Mouse (Mus musculus): ENCODE measurements around the gene Tmed2.
"Not testable (repeated sequence)": the region's sequence is repeated elsewhere in the genome, so short reads cannot be mapped to it uniquely, and the experiment has no call there.

The Tmed2 gene

GRCm38 (mm10) chr5:124529191-124529651 is 11.3 kb upstream of the Tmed2 start:
- DNase-seq = no peak

- DNase-seq = no peak
Measured at GRCm38 (mm10) chr5:124529697-124530096, 10.8 kb upstream of the Tmed2 start.

- peak; percentile 67 for DNase-seq
Measured at GRCm38 (mm10) chr5:124530655-124531582, 9.6 kb upstream of the Tmed2 start, which contains the start of gene Rilpl1. Gene Rilpl1 (minus strand): TSS chr5:124531391.

- no peak for DNase-seq
Measured at GRCm38 (mm10) chr5:124531583-124531930, 8.9 kb upstream of the Tmed2 start.

- DNase-seq = no peak
Measured at GRCm38 (mm10) chr5:124532451-124532850, 8.0 kb upstream of the Tmed2 start.

GRCm38 (mm10) chr5:124535016-124535415 is 5.5 kb upstream of the Tmed2 start:
- no peak for DNase-seq

- DNase-seq = no peak
Measured at GRCm38 (mm10) chr5:124536776-124537175, 3.7 kb upstream of the Tmed2 start.

GRCm38 (mm10) chr5:124538813-124539792 is 1.4 kb upstream of the Tmed2 start:
- DNase-seq = peak; percentile 41

GRCm38 (mm10) chr5:124539905-124540304 is 590 bp upstream of the Tmed2 start:
- DNase-seq = no peak

- peak; percentile 50 for DNase-seq
Measured at GRCm38 (mm10) chr5:124540905-124541601, 558 bp downstream of the Tmed2 start.

- DNase-seq = no peak
Measured at GRCm38 (mm10) chr5:124541602-124541973, 1.1 kb downstream of the Tmed2 start.

- not testable (repeated sequence) for DNase-seq
Measured at GRCm38 (mm10) chr5:124550737-124551136, 10.2 kb downstream of the Tmed2 start.

GRCm38 (mm10) chr5:124551349-124552093 is 11.0 kb downstream of the Tmed2 start:
- not testable (repeated sequence) for DNase-seq

GRCm38 (mm10) chr5:124552094-124552472 is 11.6 kb downstream of the Tmed2 start:
- DNase-seq = no peak

GRCm38 (mm10) chr5:124552558-124553307 is 12.2 kb downstream of the Tmed2 start, which contains the start of gene Ddx55:
Gene Ddx55 (plus strand): TSS chr5:124552864.
- peak; percentile 87 for DNase-seq

GRCm38 (mm10) chr5:124553607-124554006 is 13.1 kb downstream of the Tmed2 start:
- DNase-seq = no peak

GRCm38 (mm10) chr5:124555145-124555544 is 14.7 kb downstream of the Tmed2 start:
- DNase-seq = no peak

GRCm38 (mm10) chr5:124571068-124571467 is 30.6 kb downstream of the Tmed2 start:
- peak; percentile 61 for DNase-seq

GRCm38 (mm10) chr5:124575467-124575866 is 35.0 kb downstream of the Tmed2 start:
- no peak for DNase-seq

GRCm38 (mm10) chr5:124578633-124579317 is 38.3 kb downstream of the Tmed2 start, which contains the start of the genes Eif2b1 and Gtf2h3:
Gene Eif2b1 (minus strand): TSS chr5:124579131.
Gene Gtf2h3 (plus strand): TSS chr5:124579140.
- peak; percentile 87 for DNase-seq

All from cerebellum, adult 11 months (tissue).